Mouse (Mus musculus): ENCODE measurements around the gene Olfr235. TPM values are rescaled to one million over a fixed set of nuclear protein-coding genes. Genes with fewer than 3 reads are reported as not detected.

Olfr235 gene
- polyA plus RNA-seq (2021; fragmentation: Nextera tagmentation) = not detected in 2 replicates
- long read RNA-seq, experiment 1 = 0 reads
- long read RNA-seq, experiment 2 = 0 reads

DNA sequence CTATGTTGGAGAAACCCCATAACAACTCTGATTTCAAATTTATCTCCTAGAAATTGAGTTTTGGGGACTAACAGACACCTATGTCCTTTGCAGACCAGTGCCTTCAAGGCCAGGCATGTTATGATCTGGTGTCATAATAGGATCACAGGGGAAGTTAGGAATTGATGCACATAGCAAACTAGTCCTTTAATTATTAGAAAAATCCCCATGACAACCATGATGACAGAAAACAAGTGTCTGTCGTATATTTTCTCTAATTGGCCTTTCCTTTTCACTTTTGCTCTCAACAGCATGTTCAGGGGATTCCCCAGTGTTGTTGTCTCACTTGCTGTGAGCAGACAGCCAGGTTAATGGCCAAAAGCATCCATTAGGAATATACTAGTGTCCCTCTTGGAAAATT lies at the start of gene Olfr235:
Gene Olfr235 (plus strand): TSS at position 301 of the 400 bp plus-strand sequence.

DNA sequence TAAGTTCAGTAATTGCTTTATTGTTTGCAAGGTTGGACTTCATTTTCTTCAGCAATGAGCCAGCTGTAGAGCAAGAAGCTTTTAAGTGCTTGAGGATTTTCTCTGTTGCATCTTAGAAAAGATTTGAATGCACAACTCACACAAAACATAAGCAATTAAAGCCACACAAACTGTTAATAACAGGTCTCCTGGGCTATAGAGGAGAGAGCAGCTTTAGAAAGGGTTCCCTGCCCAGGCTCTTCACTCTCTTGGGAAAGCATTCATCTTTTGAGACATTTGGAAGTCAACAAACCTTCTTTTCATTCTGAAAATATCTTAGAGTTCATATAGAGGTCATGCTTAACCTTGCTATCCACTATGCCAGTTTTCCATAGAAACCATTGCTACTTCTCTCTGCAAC lies 28.3 kb upstream of the Olfr235 start, which contains the start of gene Olfr1432:
Gene Olfr1432 (minus strand): TSS at position 101 of the 400 bp plus-strand sequence.

DNA sequence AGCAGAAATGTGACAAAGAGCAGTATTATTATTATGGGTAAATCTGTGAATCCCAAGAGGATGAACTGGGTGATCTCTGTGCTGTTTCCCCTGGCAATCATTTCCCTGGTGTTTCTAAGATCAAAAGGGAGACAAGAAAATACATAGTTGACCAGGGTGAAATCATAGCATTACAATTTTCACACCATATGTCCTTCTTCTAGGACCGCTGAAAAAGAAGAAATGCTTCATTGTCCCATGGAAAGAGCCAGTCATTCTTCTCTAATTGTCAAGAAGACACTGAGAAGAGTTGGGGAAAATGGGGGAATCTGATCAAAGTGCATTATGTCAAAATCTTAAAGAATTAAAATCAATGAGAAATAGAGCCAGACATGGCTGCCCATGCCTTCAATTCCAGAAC lies 19.3 kb upstream of the Olfr235 start, which contains the start of gene Olfr262:
Gene Olfr262 (minus strand): TSS at position 101 of the 400 bp plus-strand sequence.

DNA sequence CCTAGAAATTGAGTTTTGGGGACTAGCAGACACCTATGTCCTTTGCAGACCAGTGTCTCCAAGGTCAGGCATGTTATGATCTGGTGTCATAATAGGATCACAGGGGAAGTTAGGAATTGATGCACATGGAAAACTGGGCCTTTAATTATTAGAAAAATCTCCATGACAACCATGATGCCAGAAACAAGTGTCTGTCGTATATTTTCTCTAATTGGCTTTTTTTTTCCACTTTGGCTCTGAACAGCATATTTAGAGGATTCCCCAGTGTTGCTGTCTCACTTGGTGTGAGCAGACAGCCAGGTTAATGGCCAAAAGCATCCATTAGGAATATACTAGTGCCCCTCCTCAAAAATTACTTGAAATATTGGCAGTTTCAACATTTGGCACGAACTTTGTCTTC lies 18.7 kb downstream of the Olfr235 start, which contains the start of gene Olfr1434:
Gene Olfr1434 (plus strand): TSS at position 301 of the 400 bp plus-strand sequence.

DNA sequence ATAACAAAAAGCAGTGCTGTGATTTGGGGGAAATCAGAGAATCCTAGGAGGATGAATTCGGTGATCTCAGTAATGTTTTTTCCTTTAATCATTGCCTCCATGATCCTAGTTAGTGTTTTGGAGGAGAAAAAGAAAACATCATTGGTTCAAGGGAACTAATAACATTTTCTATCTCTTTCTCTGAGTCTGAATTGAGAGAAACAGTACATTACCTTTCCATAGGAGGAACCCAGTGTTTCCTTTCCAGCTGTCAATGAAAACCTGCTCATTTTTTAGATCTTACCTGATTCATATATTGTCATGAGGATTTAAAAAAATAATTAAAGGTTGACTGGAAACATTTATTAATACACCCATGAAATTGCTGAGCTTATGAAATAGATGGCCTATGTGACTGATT lies 38.2 kb downstream of the Olfr235 start, which contains the start of gene Olfr1436:
Gene Olfr1436 (minus strand): TSS at position 101 of the 400 bp plus-strand sequence.

Other genes with a start within 250 kb of the Olfr235 start
- gene Olfr1423, start 219.7 kb upstream of the Olfr235 start, polyA plus RNA-seq (2021; fragmentation: Nextera tagmentation) = 0.04 TPM in 1 of 2 replicates, not detected in the other
- not detected in 2 replicates for gene Olfr1424, start 198.3 kb upstream of the Olfr235 start, polyA plus RNA-seq (2021; fragmentation: Nextera tagmentation)
- gene Olfr1425, start 183.3 kb upstream of the Olfr235 start, polyA plus RNA-seq (2021; fragmentation: Nextera tagmentation) = not detected in 2 replicates
- not detected in 2 replicates for gene Olfr1426, start 169.0 kb upstream of the Olfr235 start, polyA plus RNA-seq (2021; fragmentation: Nextera tagmentation)
- gene Olfr1427, start 157.7 kb upstream of the Olfr235 start, polyA plus RNA-seq (2021; fragmentation: Nextera tagmentation) = not detected in 2 replicates
- gene Olfr1428, start 145.1 kb upstream of the Olfr235 start, polyA plus RNA-seq (2021; fragmentation: Nextera tagmentation) = not detected in 2 replicates
- not detected in 2 replicates for gene Olfr76, start 137.8 kb upstream of the Olfr235 start, polyA plus RNA-seq (2021; fragmentation: Nextera tagmentation)
- gene Olfr1555-ps1, start 90.9 kb upstream of the Olfr235 start, polyA plus RNA-seq (2021; fragmentation: Nextera tagmentation) = not detected in 2 replicates
- not detected in 2 replicates for gene Olfr1431, start 60.4 kb upstream of the Olfr235 start, polyA plus RNA-seq (2021; fragmentation: Nextera tagmentation)
- gene Olfr1432, start 28.4 kb upstream of the Olfr235 start, polyA plus RNA-seq (2021; fragmentation: Nextera tagmentation) = not detected in 2 replicates
- gene Olfr262, start 19.4 kb upstream of the Olfr235 start, polyA plus RNA-seq (2021; fragmentation: Nextera tagmentation) = not detected in 2 replicates
- gene Olfr1434, start 18.8 kb downstream of the Olfr235 start, polyA plus RNA-seq (2021; fragmentation: Nextera tagmentation) = not detected in 2 replicates
- gene Olfr1436, start 38.1 kb downstream of the Olfr235 start, polyA plus RNA-seq (2021; fragmentation: Nextera tagmentation) = not detected in 2 replicates
- gene Olfr1437, start 64.1 kb downstream of the Olfr235 start, polyA plus RNA-seq (2021; fragmentation: Nextera tagmentation) = not detected in 2 replicates
- not detected in 2 replicates for gene Olfr1438-ps1, start 74.9 kb downstream of the Olfr235 start, polyA plus RNA-seq (2021; fragmentation: Nextera tagmentation)
- gene Olfr1440, start 126.2 kb downstream of the Olfr235 start, polyA plus RNA-seq (2021; fragmentation: Nextera tagmentation) = not detected in 2 replicates
- gene Olfr1441, start 156.4 kb downstream of the Olfr235 start, polyA plus RNA-seq (2021; fragmentation: Nextera tagmentation) = not detected in 2 replicates
- gene Pfpl, start 166.9 kb downstream of the Olfr235 start, polyA plus RNA-seq (2021; fragmentation: Nextera tagmentation) = not detected in 2 replicates
- 2.8 and 2.9 TPM in 2 replicates for gene Mpeg1, start 199.7 kb downstream of the Olfr235 start, polyA plus RNA-seq (2021; fragmentation: Nextera tagmentation)
- 4.0 and 4.5 TPM in 2 replicates for gene Dtx4, start 240.4 kb downstream of the Olfr235 start, polyA plus RNA-seq (2021; fragmentation: Nextera tagmentation)

Measured in layer of hippocampus, adult 6 months (tissue).